Mouse (Mus musculus): ENCODE measurements around the gene Tcf7l1. TPM values are rescaled to one million over a fixed set of nuclear protein-coding genes. Genes with fewer than 3 reads are reported as not detected.

The Tcf7l1 gene
- polyA plus RNA-seq, 1 experiment from 2014 or later: 13.6 TPM

GRCm38 (mm10) chr6:72745781-72746180 lies 43.3 kb downstream of the Tcf7l1 start:
- Histone ChIP-seq H3K27me3 (ENCODE audit: control insufficient read depth, insufficient read depth, low read length) (no peaks in the 10 kb centered on the region), H3K4me3 (ENCODE audit: low read length) (no peak overlapping the region), H3K9ac (ENCODE audit: low read length) (no peak overlapping the region), H3K9me3 (replicated peaks; ENCODE audit: control insufficient read depth, low read length) (no peaks in the 10 kb centered on the region), H3K27ac (ENCODE audit: low read length) (no peak overlapping the region), H3K4me1 (ENCODE audit: control insufficient read depth, insufficient read depth, low read length) (peaks cover 46% of the 10 kb centered on the region), H3K36me3 (ENCODE audit: control insufficient read depth, insufficient read depth) (no peaks in the 10 kb centered on the region), H3K4me2 (ENCODE audit: low read depth, low read length) (no peak overlapping the region)
- no peak for ATAC-seq (replicated peaks; ENCODE audit: extremely low read depth, insufficient read depth, low FRiP score)
- 52% methylated on average over 12 of the region's 12 CpGs for WGBS

DNA sequence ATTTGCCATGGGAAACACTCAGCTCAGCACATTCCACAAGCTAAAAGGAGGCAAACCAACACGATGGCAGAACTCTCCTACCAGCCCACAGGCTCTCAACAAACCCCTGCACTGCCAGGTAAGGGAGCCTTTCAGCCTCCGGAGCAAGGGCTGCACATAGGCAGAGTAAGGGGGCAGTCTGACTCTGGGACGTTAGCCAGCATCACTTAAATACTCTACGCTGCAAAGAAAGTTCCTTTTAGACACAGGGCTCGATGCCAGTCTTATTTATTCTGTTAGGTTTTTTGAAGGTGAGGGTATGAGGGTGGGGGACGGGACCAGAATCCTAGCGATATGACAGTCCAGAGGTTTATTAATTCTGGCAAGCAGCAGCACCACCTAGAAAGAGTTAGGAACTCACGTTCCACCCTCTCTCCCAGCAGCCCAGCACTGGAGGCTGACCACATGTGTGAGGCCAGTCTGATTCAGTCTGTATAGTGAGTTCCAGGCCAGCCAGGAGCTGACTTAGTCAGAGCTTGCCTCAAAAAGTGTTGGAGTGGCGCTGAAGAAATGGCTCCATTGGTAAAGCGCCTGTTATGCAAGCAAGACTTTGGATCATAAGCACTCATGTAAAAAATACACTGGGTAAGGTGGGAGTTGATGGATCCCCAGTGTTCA lies 44.8 kb downstream of the Tcf7l1 start:
- Histone ChIP-seq H3K27me3 (ENCODE audit: control insufficient read depth, insufficient read depth, low read length) (no peaks in the 10 kb centered on the region), H3K4me2 (ENCODE audit: low read depth, low read length) (no peak overlapping the region), H3K36me3 (ENCODE audit: control insufficient read depth, insufficient read depth) (no peaks in the 10 kb centered on the region), H3K9ac (ENCODE audit: low read length) (no peak overlapping the region), H3K9me3 (replicated peaks; ENCODE audit: control insufficient read depth, low read length) (no peaks in the 10 kb centered on the region), H3K4me3 (ENCODE audit: low read length) (no peak overlapping the region), H3K4me1 (ENCODE audit: control insufficient read depth, insufficient read depth, low read length) (peaks cover 54% of the 10 kb centered on the region), H3K27ac (ENCODE audit: low read length) (no peak overlapping the region)
- 43% methylated on average over 10 of the region's 10 CpGs for WGBS
- ATAC-seq (replicated peaks; ENCODE audit: extremely low read depth, insufficient read depth, low FRiP score): no peak

DNA sequence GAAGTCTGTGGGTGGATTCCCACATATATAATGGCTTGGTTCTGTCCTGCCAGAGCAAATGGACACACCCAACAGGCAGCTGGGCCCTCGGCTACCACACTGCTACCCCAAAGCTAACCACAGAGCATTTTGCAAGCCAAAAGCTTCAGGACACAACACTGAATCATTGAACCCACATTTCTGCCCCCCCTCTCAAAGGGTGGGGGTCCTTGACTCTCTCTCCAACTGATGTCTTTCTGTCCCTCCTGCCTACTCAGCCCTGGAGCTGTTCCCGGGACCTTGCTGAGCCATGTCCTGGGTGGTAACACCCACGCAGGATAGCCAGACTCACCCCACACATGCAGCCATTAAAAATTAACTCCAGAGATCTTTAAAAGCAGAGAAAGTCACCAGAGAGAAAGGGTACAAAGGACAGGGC lies 45.4 kb downstream of the Tcf7l1 start:
- H3K9ac ChIP-seq (ENCODE audit: low read length): no peak overlapping the region
- H3K4me2 ChIP-seq (ENCODE audit: low read depth, low read length): no peak overlapping the region
- H3K27ac ChIP-seq (ENCODE audit: low read length): no peak overlapping the region
- no peak for ATAC-seq (replicated peaks; ENCODE audit: extremely low read depth, insufficient read depth, low FRiP score)
- H3K4me1 ChIP-seq (ENCODE audit: control insufficient read depth, insufficient read depth, low read length): peaks cover 47% of the 10 kb centered on the region
- no peaks in the 10 kb centered on the region for H3K27me3 ChIP-seq (ENCODE audit: control insufficient read depth, insufficient read depth, low read length)
- H3K4me3 ChIP-seq (ENCODE audit: low read length): no peak overlapping the region
- no peaks in the 10 kb centered on the region for H3K9me3 ChIP-seq (replicated peaks; ENCODE audit: control insufficient read depth, low read length)
- no peaks in the 10 kb centered on the region for H3K36me3 ChIP-seq (ENCODE audit: control insufficient read depth, insufficient read depth)
- WGBS: 68% methylated on average over 3 of the region's 3 CpGs

DNA sequence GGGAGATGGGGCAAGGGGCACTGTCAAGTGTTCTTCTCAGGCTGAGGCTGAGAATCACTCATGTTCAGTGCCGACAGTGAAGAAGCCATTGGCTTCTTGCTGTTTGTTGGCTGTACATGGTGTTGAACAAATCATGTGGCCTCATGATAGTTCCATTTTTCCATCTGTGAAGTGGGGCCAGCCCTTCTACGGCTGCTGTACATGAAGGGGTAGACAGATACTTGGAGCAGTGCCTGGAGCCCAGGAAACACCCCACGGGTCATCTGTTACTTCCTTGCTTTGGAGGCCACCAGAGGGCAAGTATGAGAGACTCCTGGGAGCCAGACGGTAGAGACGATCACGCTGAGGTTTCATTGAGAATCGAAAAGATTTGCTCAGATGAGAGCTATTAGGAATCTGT lies 46.7 kb downstream of the Tcf7l1 start:
- Histone ChIP-seq H3K4me2 (ENCODE audit: low read depth, low read length) (no peak overlapping the region), H3K4me1 (ENCODE audit: control insufficient read depth, insufficient read depth, low read length) (peaks cover 40% of the 10 kb centered on the region), H3K36me3 (ENCODE audit: control insufficient read depth, insufficient read depth) (no peaks in the 10 kb centered on the region), H3K9me3 (replicated peaks; ENCODE audit: control insufficient read depth, low read length) (no peaks in the 10 kb centered on the region), H3K4me3 (ENCODE audit: low read length) (no peak overlapping the region), H3K9ac (ENCODE audit: low read length) (no peak overlapping the region), H3K27me3 (ENCODE audit: control insufficient read depth, insufficient read depth, low read length) (no peaks in the 10 kb centered on the region), H3K27ac (ENCODE audit: low read length) (no peak overlapping the region)
- WGBS: 50% methylated on average over 7 of the region's 7 CpGs
- no peak for ATAC-seq (replicated peaks; ENCODE audit: extremely low read depth, insufficient read depth, low FRiP score)

- peaks cover 40% of the 10 kb centered on the region for H3K4me1 ChIP-seq (ENCODE audit: control insufficient read depth, insufficient read depth, low read length)
- H3K4me3 ChIP-seq (ENCODE audit: low read length): peak overlapping the region; percentile 15
- WGBS: 13% methylated on average over 20 of the region's 20 CpGs
- peak overlapping the region; percentile 33 for H3K9ac ChIP-seq (ENCODE audit: low read length)
- no peaks in the 10 kb centered on the region for H3K36me3 ChIP-seq (ENCODE audit: control insufficient read depth, insufficient read depth)
- peak; percentile 67 for ATAC-seq (replicated peaks; ENCODE audit: extremely low read depth, insufficient read depth, low FRiP score)
- no peaks in the 10 kb centered on the region for H3K27me3 ChIP-seq (ENCODE audit: control insufficient read depth, insufficient read depth, low read length)
- no peaks in the 10 kb centered on the region for H3K9me3 ChIP-seq (replicated peaks; ENCODE audit: control insufficient read depth, low read length)
- H3K4me2 ChIP-seq (ENCODE audit: low read depth, low read length): peak overlapping the region; percentile 57
- H3K27ac ChIP-seq (ENCODE audit: low read length): peak overlapping the region; percentile 76
Observed at GRCm38 (mm10) chr6:72740596-72741421, 48.2 kb downstream of the Tcf7l1 start.

- Histone ChIP-seq H3K27me3 (ENCODE audit: control insufficient read depth, insufficient read depth, low read length) (no peaks in the 10 kb centered on the region), H3K9ac (ENCODE audit: low read length) (no peak overlapping the region), H3K4me3 (ENCODE audit: low read length) (no peak overlapping the region), H3K4me1 (ENCODE audit: control insufficient read depth, insufficient read depth, low read length) (peaks cover 21% of the 10 kb centered on the region), H3K36me3 (ENCODE audit: control insufficient read depth, insufficient read depth) (no peaks in the 10 kb centered on the region), H3K4me2 (ENCODE audit: low read depth, low read length) (no peak overlapping the region), H3K9me3 (replicated peaks; ENCODE audit: control insufficient read depth, low read length) (0 out of 2 replicates have a peak, but pooled peaks cover 2% of the 10 kb centered on the region), H3K27ac (ENCODE audit: low read length) (no peak overlapping the region)
- 84% methylated on average over 11 of the region's 11 CpGs for WGBS
- ATAC-seq (replicated peaks; ENCODE audit: extremely low read depth, insufficient read depth, low FRiP score): no peak
Observed at GRCm38 (mm10) chr6:72736872-72737271, 52.2 kb downstream of the Tcf7l1 start.

GRCm38 (mm10) chr6:72735206-72735605 lies 53.8 kb downstream of the Tcf7l1 start:
- no peak overlapping the region for H3K4me3 ChIP-seq (ENCODE audit: low read length)
- no peak overlapping the region for H3K9ac ChIP-seq (ENCODE audit: low read length)
- WGBS: 25% methylated on average over 12 of the region's 12 CpGs
- no peak overlapping the region for H3K4me2 ChIP-seq (ENCODE audit: low read depth, low read length)
- no peak overlapping the region for H3K27ac ChIP-seq (ENCODE audit: low read length)
- no peaks in the 10 kb centered on the region for H3K27me3 ChIP-seq (ENCODE audit: control insufficient read depth, insufficient read depth, low read length)
- ATAC-seq (replicated peaks; ENCODE audit: extremely low read depth, insufficient read depth, low FRiP score): no peak
- 0 out of 2 replicates have a peak, but pooled peaks cover 2% of the 10 kb centered on the region for H3K9me3 ChIP-seq (replicated peaks; ENCODE audit: control insufficient read depth, low read length)
- H3K4me1 ChIP-seq (ENCODE audit: control insufficient read depth, insufficient read depth, low read length): peaks cover 8% of the 10 kb centered on the region
- H3K36me3 ChIP-seq (ENCODE audit: control insufficient read depth, insufficient read depth): no peaks in the 10 kb centered on the region

DNA sequence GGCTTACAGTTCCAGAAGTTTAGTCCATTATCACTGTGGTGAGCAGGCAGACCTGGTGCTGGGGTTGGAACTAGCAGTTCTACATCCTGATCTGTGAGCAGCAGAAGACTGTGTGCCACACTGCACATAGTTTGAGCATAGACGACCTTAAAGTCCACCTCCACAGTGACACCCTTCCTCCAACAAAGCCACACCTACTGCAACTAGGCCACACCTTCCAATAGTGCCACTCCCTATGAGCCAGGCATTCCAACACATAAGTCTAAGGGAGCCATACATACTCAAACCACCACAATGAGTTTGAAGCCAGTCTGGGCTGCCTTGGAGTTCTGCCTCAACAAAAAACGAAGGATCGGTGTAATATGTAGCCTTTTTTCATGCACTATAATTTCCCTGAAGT lies 55.7 kb downstream of the Tcf7l1 start:
- Histone ChIP-seq H3K4me1 (ENCODE audit: control insufficient read depth, insufficient read depth, low read length) (peaks cover 4% of the 10 kb centered on the region), H3K9me3 (replicated peaks; ENCODE audit: control insufficient read depth, low read length) (0 out of 2 replicates have a peak, but pooled peaks cover 2% of the 10 kb centered on the region), H3K4me3 (ENCODE audit: low read length) (no peak overlapping the region), H3K27me3 (ENCODE audit: control insufficient read depth, insufficient read depth, low read length) (no peaks in the 10 kb centered on the region), H3K4me2 (ENCODE audit: low read depth, low read length) (no peak overlapping the region), H3K36me3 (ENCODE audit: control insufficient read depth, insufficient read depth) (no peaks in the 10 kb centered on the region), H3K27ac (ENCODE audit: low read length) (no peak overlapping the region), H3K9ac (ENCODE audit: low read length) (no peak overlapping the region)
- no peak for ATAC-seq (replicated peaks; ENCODE audit: extremely low read depth, insufficient read depth, low FRiP score)
- 90% methylated on average over 3 of the region's 3 CpGs for WGBS

GRCm38 (mm10) chr6:72732109-72732508 lies 56.9 kb downstream of the Tcf7l1 start:
- ATAC-seq (replicated peaks; ENCODE audit: extremely low read depth, insufficient read depth, low FRiP score): no peak
- WGBS: 82% methylated on average over 4 of the region's 4 CpGs
- Histone ChIP-seq H3K27ac (ENCODE audit: low read length) (no peak overlapping the region), H3K4me1 (ENCODE audit: control insufficient read depth, insufficient read depth, low read length) (peaks cover 4% of the 10 kb centered on the region), H3K9ac (ENCODE audit: low read length) (no peak overlapping the region), H3K27me3 (ENCODE audit: control insufficient read depth, insufficient read depth, low read length) (no peaks in the 10 kb centered on the region), H3K36me3 (ENCODE audit: control insufficient read depth, insufficient read depth) (no peaks in the 10 kb centered on the region), H3K4me2 (ENCODE audit: low read depth, low read length) (no peak overlapping the region), H3K9me3 (replicated peaks; ENCODE audit: control insufficient read depth, low read length) (0 out of 2 replicates have a peak, but pooled peaks cover 2% of the 10 kb centered on the region), H3K4me3 (ENCODE audit: low read length) (no peak overlapping the region)
